Mouse (Mus musculus) E14TG2a.4 (cell line): ENCODE data around the gene Tead1.

Source experiments
- CTCF ChIP-seq: conservative IDR thresholded peaks from 2 replicates; pipeline ENCODE4 v1.5.1; 2014; ENCODE audit warnings: low read length
- NANOG ChIP-seq: IDR thresholded peaks from 2 replicates; pipeline ENCODE4 v1.6.1; 2014; ENCODE audit warnings: borderline replicate concordance, low read length, mixed read lengths
- POU5F1 ChIP-seq: IDR thresholded peaks from 2 replicates; pipeline ENCODE4 v1.6.1; 2014; ENCODE audit warnings: low read length, borderline replicate concordance

DNA sequence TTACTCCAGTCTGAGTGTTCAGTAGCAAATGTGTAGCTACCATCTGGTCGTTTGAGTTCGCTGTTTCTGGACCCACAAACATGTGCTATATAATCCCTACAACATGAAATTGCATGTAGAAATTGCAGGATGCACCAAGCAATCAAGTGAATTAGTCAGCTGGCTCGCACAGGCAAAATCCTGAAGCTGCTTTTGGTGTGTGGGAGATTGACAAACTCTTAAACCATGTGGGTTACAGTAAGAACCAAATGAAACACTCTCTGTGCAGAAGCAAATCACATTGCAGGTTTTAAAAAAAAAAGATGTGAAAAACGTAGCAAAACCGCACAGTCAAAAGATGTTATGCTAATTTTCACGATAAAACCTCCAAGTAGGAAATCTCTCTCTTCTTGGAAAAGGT is 113.6 kb downstream of the Tead1 start:
- TF ChIP-seq CTCF (no peak), NANOG (no peak), POU5F1 (no peak)
